In genomic region chr1:156990567-156991494, GRCm38 (mm10) we compare ENCODE assay signal across 9 mouse cellular contexts. TPM values are rescaled to one million over a fixed set of nuclear protein-coding genes. Genes with fewer than 3 reads are reported as not detected.
DNase-seq lines count a peak whose midpoint lies in the region; ATAC-seq lines count a peak whose summit lies in the region.
"Had no signal": no experiment of that assay in that cellular context is flagged by ENCODE, and none has a peak within 500 bp of the region (broad histone marks: within the 10 kb centered on the region; RNA-seq: fewer than 3 reads in every experiment).

No protein-coding gene starts in this region.

- no peaks in the 10 kb centered on the region for H3K36me3 ChIP-seq in embryonic facial prominence, embryonic 14.5 days (ENCODE audit: control insufficient read depth, insufficient read depth, low read length)
- no peaks in the 10 kb centered on the region for H3K36me3 ChIP-seq in embryonic facial prominence, embryonic 10.5 days (replicated peaks)
- H3K36me3 ChIP-seq in splenic B cell, adult 2 months (ENCODE audit: control insufficient read depth, insufficient read depth, low read length, poor library complexity, severe bottlenecking): no peaks in the 10 kb centered on the region

- 69% methylated on average over 14 of the region's 14 CpGs for whole genome bisulfite sequencing in embryonic facial prominence, embryonic 14.5 days
- WGBS in embryonic facial prominence, embryonic 10.5 days: 84% methylated on average over 14 of the region's 14 CpGs
- 18% methylated on average over 14 of the region's 14 CpGs for WGBS in large intestine, adult 2 months

- H3K9ac ChIP-seq in embryonic facial prominence, embryonic 14.5 days (ENCODE audit: low read depth, low read length): no peak overlapping the region

- no peak overlapping the region for H3K4me3 ChIP-seq in embryonic facial prominence, embryonic 14.5 days (ENCODE audit: low read depth, low read length)
- no peak overlapping the region for H3K4me3 ChIP-seq in embryonic facial prominence, embryonic 10.5 days

- intact Hi-C loops in gastrocnemius, postnatal 36 days (cut with DNase I): no loop called here

- ATAC-seq in embryonic facial prominence, embryonic 14.5 days (ENCODE audit: low read depth): no peak

- no peak overlapping the region for H3K27ac ChIP-seq in embryonic facial prominence, embryonic 14.5 days (replicated peaks; ENCODE audit: low read depth, low read length)
- no peak overlapping the region for H3K27ac ChIP-seq in embryonic facial prominence, embryonic 10.5 days (replicated peaks)

- H3K9me3 ChIP-seq in embryonic facial prominence, embryonic 14.5 days (ENCODE audit: control insufficient read depth, low read length): no peaks in the 10 kb centered on the region
- no peaks in the 10 kb centered on the region for H3K9me3 ChIP-seq in embryonic facial prominence, embryonic 10.5 days

- no peak overlapping the region for H3K4me2 ChIP-seq in embryonic facial prominence, embryonic 14.5 days (ENCODE audit: low read depth, low read length)
- H3K4me2 ChIP-seq: heart, embryonic 11.5 days had no signal

- no peaks in the 10 kb centered on the region for H3K27me3 ChIP-seq in embryonic facial prominence, embryonic 14.5 days (replicated peaks; ENCODE audit: control insufficient read depth, insufficient read depth, low read length)
- H3K27me3 ChIP-seq in embryonic facial prominence, embryonic 10.5 days (replicated peaks; ENCODE audit: low read depth, poor library complexity, severe bottlenecking): peaks cover 4% of the 10 kb centered on the region; the same call in 1 of the 2 replicates
- no peaks in the 10 kb centered on the region for H3K27me3 ChIP-seq in splenic B cell, adult 2 months (ENCODE audit: control insufficient read depth, insufficient read depth, low read length, poor library complexity, severe bottlenecking)

- peak; percentile 48 for DNase-seq in embryonic facial prominence, embryonic 14.5 days (ENCODE audit: low spot score)
- no peak for DNase-seq in embryonic facial prominence, embryonic 10.5 days (ENCODE audit: low spot score)
- DNase-seq in thymus, postnatal 25 days: peak; percentile 28
- DNase-seq in thymus, postnatal 36 days: no peak
- peak; percentile 95 for DNase-seq in large intestine, adult 2 months (ENCODE audit: low read depth, low spot score)
- DNase-seq in splenic B cell, adult 2 months (ENCODE audit: low read depth, low spot score): peak; percentile 39
- DNase-seq in gastrocnemius, postnatal 36 days: no peak
- DNase-seq in right cerebral cortex, postnatal 36 days (ENCODE audit: low spot score in 2 of 2): no peak

- H3K4me1 ChIP-seq in embryonic facial prominence, embryonic 14.5 days (ENCODE audit: control insufficient read depth, insufficient read depth, low read length): peaks cover 7% of the 10 kb centered on the region; the same call in 1 of the 2 replicates
- peaks cover 23% of the 10 kb centered on the region for H3K4me1 ChIP-seq in embryonic facial prominence, embryonic 10.5 days

RNA-seq across cellular contexts. Expression of gene Ralgps2, which starts 51.4 kb away (rescaled TPM):
- 69.6 and 79.1 TPM in 2 replicates for polyA plus RNA-seq in embryonic facial prominence, embryonic 14.5 days (2014; fragmentation: Nextera tagmentation; extraction: Ambion mirVana)
- polyA plus RNA-seq in embryonic facial prominence, embryonic 10.5 days (2016; fragmentation: Nextera tagmentation; extraction: Ambion mirVana): 84.0 and 90.1 TPM in 2 replicates
- polyA plus RNA-seq in large intestine, adult 2 months (2012; rRNA removed): 19.1 and 30.4 TPM in 2 replicates
- total RNA-seq in gastrocnemius, postnatal 36 days (2021): 1 to 10 TPM; 1.3 to 2.9 TPM

Comparison
In these comparisons a context has a peak if more than half of its experiments do, and no peak if none do; other contexts are left out.
1. DNase-seq: peak in embryonic facial prominence, embryonic 14.5 days (single experiment), thymus, postnatal 25 days (single experiment), large intestine, adult 2 months (single experiment) and splenic B cell, adult 2 months (single experiment); none in embryonic facial prominence, embryonic 10.5 days (single experiment), thymus, postnatal 36 days (0 of 2), gastrocnemius, postnatal 36 days (0 of 2) and right cerebral cortex, postnatal 36 days (0 of 2).